Mouse (Mus musculus) G1E-ER4 (cell line): ENCODE results near the gene Gm20441. TPM values are rescaled to one million over a fixed set of nuclear protein-coding genes. Genes with fewer than 3 reads are reported as not detected.

ENCODE experiments used
- GATA1 ChIP-seq: IDR thresholded peaks from one replicate; pipeline ENCODE4 v1.8.0; 2012; ENCODE audit warnings: low read length, inconsistent platforms
- polyA plus RNA-seq: library from polyadenylated mRNA; stranded (reverse); fragments of >175 nt; gene quantifications from 2 replicates; pipeline ENCODE4 v1.2.3, GENCODE M21; 2012

Gm20441 gene
- polyA plus RNA-seq = not detected in 2 replicates

DNA sequence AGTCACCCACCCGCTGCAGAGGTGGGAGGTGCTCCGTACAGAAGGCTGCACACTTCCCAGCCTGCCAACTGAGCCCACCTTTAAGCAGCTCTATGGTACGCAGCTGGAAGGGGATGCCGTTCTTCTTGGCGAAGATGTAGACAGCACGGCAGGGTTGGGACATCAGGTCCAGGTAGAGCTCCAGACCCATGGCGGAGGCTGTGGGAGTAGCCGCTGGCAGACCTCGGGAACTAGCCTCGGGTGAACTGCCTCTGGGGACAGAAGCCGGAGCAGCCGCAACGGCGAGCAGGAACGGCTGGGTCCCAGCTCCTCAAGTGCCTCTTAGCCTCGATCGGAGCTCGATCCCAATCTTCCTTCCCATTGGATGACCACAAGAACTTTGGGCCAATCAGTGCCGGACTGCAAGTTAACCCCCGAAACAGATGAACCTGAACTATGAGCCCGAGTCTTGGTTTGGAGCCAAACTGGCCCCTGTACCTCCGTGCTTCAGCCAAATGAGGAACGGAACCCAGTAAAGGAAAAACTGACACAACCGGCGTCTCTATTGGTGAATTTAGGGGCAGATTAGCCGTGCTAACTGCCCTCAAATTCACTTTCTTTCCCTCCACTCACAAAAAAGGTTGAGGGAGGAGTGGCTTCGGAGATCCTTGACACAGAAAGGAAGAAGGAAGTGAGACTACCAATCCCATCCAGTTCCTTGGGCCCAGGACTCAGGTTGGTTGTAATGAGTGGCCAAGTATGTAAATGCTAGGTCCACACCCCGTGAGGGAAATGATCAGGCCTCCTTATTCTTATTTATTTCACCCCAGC, at the start of gene Gm20441, which contains the start of gene Gstt3:
Gene Gm20441, minus strand, starts transcription at position 186 of the 810 bp plus-strand sequence.
Gene Gstt3, minus strand, starts transcription at position 646 of the 810 bp plus-strand sequence.
- TF ChIP-seq GATA1 = no peak

GRCm38 (mm10) chr10:75830275-75830670, 49.5 kb upstream of the Gm20441 start:
- TF ChIP-seq GATA1 = no peak

DNA sequence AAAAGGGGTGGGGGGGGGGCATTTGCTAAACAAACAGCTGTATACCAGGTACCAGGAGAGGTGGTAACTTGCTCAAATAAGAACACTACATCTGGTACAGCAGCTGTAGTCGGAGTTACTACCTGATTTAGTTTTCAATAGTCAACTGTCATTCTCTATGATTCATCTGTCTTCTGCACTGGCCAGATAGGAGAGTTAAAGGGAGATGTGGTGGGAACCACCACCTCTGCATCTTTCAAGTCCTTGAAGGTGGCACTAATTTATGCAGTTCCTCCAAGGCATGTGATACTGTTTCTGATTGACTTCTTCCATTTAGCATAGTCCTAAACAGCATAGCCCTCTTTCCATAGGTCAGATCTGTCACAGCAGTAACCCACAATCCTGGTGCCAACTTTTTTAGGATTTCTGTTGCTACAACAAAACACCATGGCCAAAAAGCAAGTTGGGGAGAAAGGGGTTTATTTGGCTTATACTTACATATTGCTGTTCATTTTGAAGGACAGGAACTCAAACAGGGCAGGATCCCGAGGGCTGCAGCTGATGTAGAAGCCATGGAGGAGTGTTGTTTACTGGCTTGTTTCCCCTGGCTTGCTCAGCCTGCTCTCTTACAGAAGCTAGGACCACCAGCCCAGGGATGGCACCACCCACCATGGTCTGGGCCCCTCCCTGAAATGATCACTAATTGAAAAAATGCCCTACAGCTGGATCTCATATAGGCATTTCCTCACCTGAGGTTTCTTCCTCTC, 48.9 kb upstream of the Gm20441 start:
- no peak for TF ChIP-seq GATA1

DNA sequence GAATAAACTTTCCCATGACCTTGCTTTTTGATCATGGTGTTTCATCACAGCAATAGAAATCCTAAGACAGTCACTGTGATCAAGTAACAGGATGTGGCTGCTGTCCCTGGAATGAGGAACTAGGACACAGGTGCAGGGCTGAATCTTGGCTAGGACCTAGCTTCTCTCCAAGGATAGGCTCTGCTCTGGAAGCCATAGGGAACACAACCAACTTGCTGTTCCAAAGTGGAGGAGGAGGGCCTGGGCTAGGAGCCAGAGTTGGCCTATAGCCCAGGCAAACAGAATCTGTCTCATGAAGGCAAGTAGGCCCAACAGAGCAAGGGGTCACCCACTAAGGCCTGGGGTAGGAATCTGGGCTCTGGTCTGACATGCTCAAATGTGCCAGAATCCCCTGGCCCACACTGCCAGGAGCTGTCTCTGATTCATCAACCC, 47.8 kb upstream of the Gm20441 start:
- no peak for TF ChIP-seq GATA1

GRCm38 (mm10) chr10:75827668-75828360, 47.1 kb upstream of the Gm20441 start:
- no peak for TF ChIP-seq GATA1

- no peak for TF ChIP-seq GATA1
Measured at GRCm38 (mm10) chr10:75824530-75824929, 43.8 kb upstream of the Gm20441 start.

GRCm38 (mm10) chr10:75823782-75824181, 43.0 kb upstream of the Gm20441 start:
- no peak for TF ChIP-seq GATA1

GRCm38 (mm10) chr10:75822443-75822842, 41.7 kb upstream of the Gm20441 start, which contains the start of gene Gstt4:
Gene Gstt4 (minus strand): TSS chr10:75822543.
- no peak for TF ChIP-seq GATA1

- no peak for TF ChIP-seq GATA1
Measured at GRCm38 (mm10) chr10:75819882-75820281, 39.1 kb upstream of the Gm20441 start.

DNA sequence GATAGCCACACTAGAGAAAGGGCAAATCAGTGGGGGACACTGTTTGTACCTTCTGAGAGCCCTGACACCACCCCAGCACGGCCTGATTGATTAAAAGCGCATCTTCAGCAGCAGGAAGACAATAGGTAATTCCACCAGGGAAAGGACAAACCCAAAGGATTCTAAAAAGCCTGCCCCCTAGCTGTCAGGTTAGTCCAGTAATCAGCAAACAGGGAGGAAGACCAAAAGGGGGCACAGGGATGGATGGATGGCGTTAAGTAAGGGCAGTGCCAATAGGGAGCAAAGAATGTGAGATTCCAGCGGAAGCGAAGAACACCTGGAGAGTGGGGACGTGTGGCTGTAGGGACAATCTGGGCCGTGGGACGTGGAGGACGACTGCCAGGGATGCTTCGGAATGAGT, 37.9 kb upstream of the Gm20441 start:
- no peak for TF ChIP-seq GATA1

DNA sequence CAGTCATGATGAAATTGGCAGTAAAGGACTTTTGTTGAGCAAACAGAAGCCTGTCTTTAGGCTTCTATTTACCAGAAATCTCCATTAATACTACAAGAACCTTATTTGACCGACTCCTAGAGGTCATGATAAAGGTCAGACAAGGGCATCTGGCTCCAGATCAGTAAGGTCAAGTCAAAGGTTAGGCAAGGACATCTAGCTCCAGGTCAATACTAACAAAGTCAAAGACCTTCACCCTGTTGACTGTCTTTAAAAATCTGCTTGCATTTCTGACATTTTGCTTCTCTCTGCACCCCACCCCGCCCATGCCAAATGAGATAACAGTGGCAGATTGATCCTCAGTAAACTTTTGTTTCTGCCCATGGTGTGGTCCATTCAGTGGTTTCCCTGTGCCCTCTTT, 23.5 kb upstream of the Gm20441 start:
- TF ChIP-seq GATA1 = no peak

GRCm38 (mm10) chr10:75798176-75798696, 17.5 kb upstream of the Gm20441 start, which contains the start of gene Gstt1:
Gene Gstt1 (minus strand): TSS chr10:75798584.
- no peak for TF ChIP-seq GATA1

DNA sequence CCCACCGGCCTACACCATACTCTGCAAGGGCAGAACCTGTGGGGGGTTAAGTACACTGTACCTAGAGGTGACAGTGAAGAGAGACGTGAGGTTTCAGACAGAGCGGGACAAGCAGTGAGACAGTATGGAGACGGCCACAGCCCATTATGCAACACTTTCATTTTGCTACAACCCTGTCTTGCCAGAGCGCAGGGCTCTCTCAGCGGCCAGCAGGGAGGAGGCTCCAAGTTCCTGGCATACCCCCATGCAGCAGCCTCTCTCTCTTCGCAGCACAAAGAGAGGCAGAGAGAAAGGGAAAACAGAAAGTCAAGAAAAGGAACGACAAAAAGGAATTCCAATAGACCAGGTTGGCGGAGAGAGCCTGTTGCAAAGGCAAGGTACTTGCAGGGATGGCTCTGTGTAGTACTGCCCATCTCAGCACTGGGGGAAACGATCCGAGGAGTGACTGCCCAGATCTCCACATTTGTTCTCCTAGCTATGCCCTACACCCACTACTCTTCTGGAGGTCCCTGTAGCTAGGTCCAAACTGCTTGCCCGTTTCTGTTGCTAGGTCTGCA, 16.9 kb upstream of the Gm20441 start:
- TF ChIP-seq GATA1 = no peak

DNA sequence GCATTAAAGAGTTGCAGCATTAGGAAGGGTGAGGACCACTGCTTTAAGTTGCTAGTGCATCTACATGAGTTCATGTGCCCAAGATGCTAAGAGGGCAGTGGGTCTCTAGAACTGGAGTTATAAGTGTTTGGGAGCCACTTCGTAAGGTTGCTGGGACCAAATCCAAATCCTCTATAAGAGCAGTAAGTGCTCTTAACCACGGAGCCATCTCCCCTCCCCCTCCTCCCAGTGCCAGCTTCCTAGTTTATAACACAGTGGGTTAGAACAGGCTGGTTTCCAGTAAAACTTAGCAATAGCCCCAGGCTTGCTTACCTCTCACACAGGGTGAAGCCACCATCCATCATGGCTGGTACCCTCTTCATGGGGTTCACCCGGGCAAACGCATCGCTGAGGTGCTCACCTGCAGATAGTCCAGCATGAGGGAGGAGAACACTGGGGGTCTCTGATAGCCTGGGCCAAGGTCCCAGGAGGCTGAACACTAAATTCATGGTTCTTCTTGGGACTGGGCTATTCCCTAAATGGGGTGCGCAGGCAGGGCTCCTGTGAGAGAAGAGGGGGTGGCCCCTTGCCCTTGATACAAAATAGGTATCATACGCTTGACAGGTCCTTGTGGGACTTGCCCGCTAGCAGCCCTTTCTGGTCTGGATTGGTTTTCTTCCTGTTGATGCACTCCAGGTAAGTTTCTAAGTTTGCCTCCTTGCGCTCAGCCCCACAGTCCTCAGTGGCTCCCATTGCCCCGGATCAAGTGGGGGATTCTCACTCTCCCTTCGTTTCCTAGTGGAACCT, 16.2 kb upstream of the Gm20441 start:
- no peak for TF ChIP-seq GATA1
